Mouse (Mus musculus) forebrain, embryonic 16.5 days (tissue): ENCODE results near the gene Vasp. TPM values are rescaled to one million over a fixed set of nuclear protein-coding genes. Genes with fewer than 3 reads are reported as not detected.

Source experiments
- ATAC-seq: fragments of 200-750 bp; cut with Nextera tagmentation; 2 replicates; pipeline ENCODE4 v1.8.0; 2017; ENCODE audit warnings: mild to moderate bottlenecking, moderate library complexity
- H3K27ac ChIP-seq: fragments of 300-500 bp; sonication (generic); 2 replicates; pipeline ENCODE4 v1.5.1; 2014; ENCODE audit warnings: low read length, control low read depth
- H3K27me3 ChIP-seq: fragments of 300-500 bp; sonication (generic); replicated peaks from 2 replicates; pipeline ENCODE4 v1.6.1; 2014; ENCODE audit warnings: low read length; ENCODE audit not compliant: control insufficient read depth, insufficient read depth
- H3K36me3 ChIP-seq: fragments of 300-500 bp; sonication (generic); 2 replicates; pipeline ENCODE4 v1.6.1; 2014; ENCODE audit not compliant: control insufficient read depth, insufficient read depth
- H3K4me1 ChIP-seq: fragments of 300-500 bp; sonication (generic); replicated peaks from 2 replicates; pipeline ENCODE4 v1.6.1; 2014; ENCODE audit warnings: low read length; ENCODE audit not compliant: control insufficient read depth, insufficient read depth
- H3K4me2 ChIP-seq: fragments of 300-500 bp; sonication (generic); 2 replicates; pipeline ENCODE4 v1.6.1; 2014; ENCODE audit warnings: mild to moderate bottlenecking, low read length, control low read depth
- H3K4me3 ChIP-seq: fragments of 300-500 bp; sonication (generic); replicated peaks from 2 replicates; pipeline ENCODE4 v1.5.1; 2014; ENCODE audit warnings: mild to moderate bottlenecking, low read length, control low read depth
- H3K9ac ChIP-seq: fragments of 300-500 bp; sonication (generic); replicated peaks from 2 replicates; pipeline ENCODE4 v1.6.1; 2014; ENCODE audit warnings: low read depth, low read length, control low read depth
- H3K9me3 ChIP-seq: fragments of 300-500 bp; sonication (generic); 2 replicates; pipeline ENCODE4 v1.6.1; 2016; ENCODE audit warnings: low read length; ENCODE audit not compliant: control insufficient read depth
- WGBS: fragments of 180-500 bp; shearing (Covaris S2); extraction: QIAGEN DNeasy Blood & Tissue Kit; methylation state at CpG from one replicate; pipeline ENCODE4 v1.1.7; 2014; 5-methylcytosine and 5-hydroxymethylcytosine counted together
- polyA plus RNA-seq: library from polyadenylated mRNA; unstranded; fragments of >200 nt; fragmentation: Nextera tagmentation; extraction: Ambion mirVana; gene quantifications from 2 replicates; pipeline ENCODE4 v1.2.1, GENCODE M21; 2015

Gene Vasp
- polyA plus RNA-seq, 1 experiment from 2014 or later = 38.0 TPM

GRCm38 (mm10) chr7:19279581-19280114 lies 8.0 kb upstream of the Vasp start, which contains the start of gene Ppm1n:
TSS of gene Ppm1n (minus strand) at chr7:19280064.
- no peak for ATAC-seq
- Histone ChIP-seq H3K9me3 (no peaks in the 10 kb centered on the region), H3K27ac (no peak within 1 kb of the TSS), H3K36me3 (no peaks in the 10 kb centered on the region), H3K4me3 (peak within 1 kb of the TSS; percentile 22), H3K9ac (0 out of 2 replicates have a peak within 1 kb of the TSS, but pooled peaks have one; percentile 17), H3K4me2 (peak within 1 kb of the TSS; percentile 32), H3K4me1 (peaks cover 22% of the 10 kb centered on the region), H3K27me3 (peaks cover 37% of the 10 kb centered on the region)
- under 1% methylated on average over 44 of the region's 46 CpGs for WGBS

DNA sequence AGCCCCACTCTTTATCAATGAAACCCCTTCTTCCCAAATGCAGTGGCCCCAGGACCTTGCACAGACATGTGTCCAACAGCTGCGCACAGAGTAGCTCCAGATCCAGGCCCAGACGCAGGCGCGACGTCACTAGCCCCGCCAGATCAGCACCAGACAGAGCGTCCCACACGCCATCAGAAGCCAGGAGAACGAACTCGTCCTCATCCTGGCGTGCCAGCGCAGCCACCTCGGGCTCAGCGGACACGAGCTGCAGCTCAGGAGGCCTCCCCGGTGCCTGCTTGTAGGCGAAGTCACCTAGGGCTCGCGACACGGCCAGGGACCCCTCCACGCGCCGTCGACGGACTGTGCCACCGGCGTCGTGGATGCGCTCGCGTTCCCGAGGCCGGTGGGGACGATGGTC lies 7.4 kb upstream of the Vasp start:
- 0 out of 2 replicates have a peak overlapping the region, but pooled peaks have one; percentile 17 for H3K9ac ChIP-seq
- 3% methylated on average over 34 of the region's 34 CpGs for WGBS
- H3K9me3 ChIP-seq = no peaks in the 10 kb centered on the region
- H3K4me2 ChIP-seq = peak overlapping the region; percentile 32
- no peaks in the 10 kb centered on the region for H3K36me3 ChIP-seq
- peaks cover 37% of the 10 kb centered on the region for H3K27me3 ChIP-seq
- peaks cover 16% of the 10 kb centered on the region for H3K4me1 ChIP-seq
- H3K4me3 ChIP-seq = peak overlapping the region; percentile 22
- no peak for ATAC-seq
- H3K27ac ChIP-seq = no peak overlapping the region

DNA sequence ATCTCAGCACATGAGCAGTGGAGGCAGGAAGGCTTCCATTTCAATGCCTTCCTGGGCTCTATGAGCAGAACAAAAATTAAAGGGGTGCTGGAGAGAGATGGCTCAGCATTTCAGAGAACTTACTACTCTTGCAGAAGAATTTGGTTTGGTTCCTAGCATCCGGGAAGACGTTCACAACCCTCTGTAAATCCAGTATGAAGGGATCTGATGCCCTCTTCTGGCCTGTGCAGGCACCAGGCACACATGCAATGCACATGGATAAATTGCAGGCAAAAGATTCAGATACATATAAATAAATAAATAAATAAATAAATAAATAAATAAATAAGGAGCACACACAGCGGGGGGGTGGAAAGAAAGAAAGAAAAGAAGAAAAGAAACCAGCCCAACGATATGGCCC lies 4.6 kb upstream of the Vasp start:
- Histone ChIP-seq H3K27ac (no peak overlapping the region), H3K4me2 (no peak overlapping the region), H3K27me3 (peaks cover 34% of the 10 kb centered on the region), H3K9me3 (no peaks in the 10 kb centered on the region), H3K4me3 (no peak overlapping the region), H3K9ac (no peak overlapping the region), H3K4me1 (peaks cover 7% of the 10 kb centered on the region), H3K36me3 (no peaks in the 10 kb centered on the region)
- 51% methylated on average over 4 of the region's 4 CpGs for WGBS
- ATAC-seq = no peak

DNA sequence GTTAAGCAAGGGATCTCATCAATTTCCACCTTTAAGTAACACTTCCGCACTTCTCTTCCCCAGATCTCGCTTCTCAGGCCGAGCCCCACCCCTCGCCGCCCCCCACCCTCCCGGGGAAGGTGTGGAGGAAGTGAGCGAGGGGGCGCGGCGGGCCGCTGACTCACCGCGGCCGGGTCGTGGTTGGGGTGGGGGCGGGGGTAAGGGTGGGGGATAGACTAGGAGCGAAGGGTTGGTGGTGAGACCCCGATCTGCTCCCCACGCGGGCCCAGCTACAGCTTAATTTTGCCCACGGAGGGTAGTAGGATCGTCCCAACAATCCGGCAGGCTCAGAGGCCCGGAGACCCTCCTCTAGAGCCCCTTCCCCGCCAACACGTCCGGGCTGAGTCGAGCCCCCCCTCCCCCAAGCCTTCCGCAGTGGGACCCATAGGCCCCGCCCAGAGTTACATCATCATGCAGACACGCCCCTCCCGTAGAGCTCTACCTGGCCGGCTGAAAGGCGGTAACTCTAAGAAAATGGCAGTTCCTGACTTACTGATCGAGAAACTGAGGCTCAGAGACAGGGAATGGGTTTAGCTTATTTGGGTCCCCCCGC lies 652 bp upstream of the Vasp start:
- 0 out of 2 replicates have a peak, but pooled peaks cover 2% of the 10 kb centered on the region for H3K27me3 ChIP-seq
- H3K27ac ChIP-seq = peak overlapping the region; percentile 90
- 1% methylated on average over 33 of the region's 36 CpGs for WGBS
- H3K36me3 ChIP-seq = no peaks in the 10 kb centered on the region
- peak overlapping the region; percentile 87 for H3K9ac ChIP-seq
- H3K4me3 ChIP-seq = peak overlapping the region; percentile 96
- H3K4me2 ChIP-seq = peak overlapping the region; percentile 84
- peaks cover 23% of the 10 kb centered on the region for H3K4me1 ChIP-seq
- no peaks in the 10 kb centered on the region for H3K9me3 ChIP-seq
- peak; percentile 60 for ATAC-seq

DNA sequence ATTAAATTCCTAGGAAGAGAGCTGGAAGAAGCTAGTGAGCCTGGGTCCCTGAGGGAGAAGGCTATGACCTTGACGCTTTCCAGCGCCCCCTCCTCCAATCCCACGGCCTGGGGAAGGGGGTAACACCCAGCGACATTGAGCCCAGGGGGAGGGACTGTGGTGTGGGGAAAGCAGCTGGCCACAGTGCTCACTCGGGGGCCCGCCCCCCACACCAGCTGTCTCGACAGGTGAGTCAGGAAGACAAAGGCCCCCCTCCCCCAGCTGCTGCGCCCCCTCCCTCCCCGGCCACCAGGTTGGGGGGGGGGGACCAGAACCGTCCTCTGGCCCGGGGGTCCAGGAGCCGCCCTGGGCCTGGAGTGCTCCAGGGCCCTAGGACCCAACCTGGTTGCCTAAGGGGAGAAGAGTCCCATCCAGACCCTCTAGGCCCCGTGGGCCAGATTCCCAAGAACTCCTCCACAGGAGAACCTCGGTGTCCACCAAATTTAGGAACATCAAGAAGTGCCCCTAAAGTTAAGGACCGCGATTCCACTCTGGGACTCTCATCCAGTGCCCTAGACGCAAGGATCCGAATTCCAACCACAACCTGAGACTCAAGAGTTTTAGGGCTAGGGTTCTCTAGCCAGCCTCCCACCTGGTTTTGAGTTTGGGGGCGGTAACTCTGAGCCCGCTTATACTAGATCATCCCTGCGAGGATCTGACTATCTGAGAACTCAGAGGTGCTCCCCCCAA lies 944 bp downstream of the Vasp start:
- WGBS = 1% methylated on average over 16 of the region's 21 CpGs
- Histone ChIP-seq H3K4me3 (peak overlapping the region; percentile 96), H3K4me1 (peaks cover 23% of the 10 kb centered on the region), H3K9ac (peak overlapping the region; percentile 87), H3K9me3 (no peaks in the 10 kb centered on the region), H3K36me3 (no peaks in the 10 kb centered on the region), H3K4me2 (peak overlapping the region; percentile 84), H3K27me3 (no peaks in the 10 kb centered on the region), H3K27ac (peak overlapping the region; percentile 29; the same call in 1 of the 2 replicates)
- ATAC-seq = no peak

DNA sequence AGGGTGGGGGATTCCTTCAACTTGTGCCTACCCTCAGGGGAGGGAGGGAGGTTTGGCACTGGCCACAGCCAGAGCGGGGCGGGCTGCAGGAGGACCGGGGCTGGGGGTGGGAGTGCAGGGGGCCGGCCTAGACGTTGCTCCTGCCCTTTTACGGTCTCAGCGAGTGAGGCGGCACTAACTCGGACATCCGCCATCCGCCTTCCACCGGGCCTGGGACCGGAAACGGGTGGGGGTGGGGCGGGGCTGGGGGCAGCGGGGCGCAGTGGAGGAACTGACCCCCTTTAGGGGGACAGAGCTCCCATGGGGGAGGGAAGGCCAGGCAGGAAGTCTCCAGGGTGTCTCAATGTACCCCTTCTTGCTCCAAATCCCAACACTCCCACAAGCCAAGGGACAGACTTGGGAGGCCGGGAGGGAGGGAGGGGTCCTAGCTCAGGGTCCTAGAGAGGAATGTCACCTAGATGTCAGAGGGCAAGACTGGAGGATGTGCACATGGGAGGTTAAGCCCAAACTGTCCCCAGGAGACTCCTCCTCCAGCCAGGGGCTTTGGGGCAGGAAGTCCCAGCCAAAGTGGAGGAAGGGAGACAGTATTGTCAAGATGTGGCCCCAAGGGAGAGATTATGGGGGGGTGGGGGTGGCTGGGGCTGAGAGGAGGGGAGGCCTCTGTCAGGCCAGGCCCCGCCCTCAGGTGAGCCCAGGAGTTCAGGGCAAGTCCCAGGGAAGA lies 1.7 kb downstream of the Vasp start:
- Histone ChIP-seq H3K27ac (peak overlapping the region; percentile 49; the same call in 1 of the 2 replicates), H3K9me3 (no peaks in the 10 kb centered on the region), H3K27me3 (no peaks in the 10 kb centered on the region), H3K36me3 (no peaks in the 10 kb centered on the region), H3K4me3 (peak overlapping the region; percentile 96), H3K4me2 (peak overlapping the region; percentile 84), H3K9ac (peak overlapping the region; percentile 87), H3K4me1 (peaks cover 23% of the 10 kb centered on the region)
- WGBS = 3% methylated on average over 18 of the region's 19 CpGs
- ATAC-seq = no peak

DNA sequence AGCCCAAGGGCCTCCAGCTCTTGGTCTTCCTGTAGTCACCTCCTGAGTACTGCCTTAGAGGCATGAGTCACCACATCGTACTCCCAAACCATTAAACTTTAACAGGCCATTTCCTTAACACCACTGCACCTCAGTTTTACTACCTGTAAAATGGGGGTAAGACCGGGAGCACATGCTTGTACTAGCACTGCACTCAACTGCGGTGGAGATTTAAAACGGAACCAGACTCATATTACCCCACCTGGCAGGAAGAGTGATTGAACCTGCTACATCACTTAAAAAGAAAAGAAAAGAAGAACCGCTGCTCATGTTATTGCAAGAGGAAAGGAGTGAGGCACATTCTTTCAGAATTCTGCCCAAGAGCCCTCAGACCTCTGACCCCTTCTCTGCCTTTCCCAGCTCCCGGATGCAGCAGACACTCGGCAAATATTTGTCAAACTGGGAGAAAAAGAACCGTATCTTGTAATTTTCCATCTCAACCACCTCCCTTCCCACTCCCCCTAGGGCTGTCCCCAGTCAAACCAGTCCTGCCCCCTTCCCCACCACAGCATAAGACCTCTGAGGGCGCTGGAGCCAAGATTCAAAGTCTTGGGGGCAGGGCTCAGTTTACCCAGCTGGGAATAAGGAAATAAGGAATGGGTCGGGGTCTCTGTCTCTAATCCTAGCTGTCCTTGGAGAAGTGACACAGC lies 2.5 kb downstream of the Vasp start:
- peak overlapping the region; percentile 49; the same call in 1 of the 2 replicates for H3K27ac ChIP-seq
- 59% methylated on average over 10 of the region's 10 CpGs for WGBS

DNA sequence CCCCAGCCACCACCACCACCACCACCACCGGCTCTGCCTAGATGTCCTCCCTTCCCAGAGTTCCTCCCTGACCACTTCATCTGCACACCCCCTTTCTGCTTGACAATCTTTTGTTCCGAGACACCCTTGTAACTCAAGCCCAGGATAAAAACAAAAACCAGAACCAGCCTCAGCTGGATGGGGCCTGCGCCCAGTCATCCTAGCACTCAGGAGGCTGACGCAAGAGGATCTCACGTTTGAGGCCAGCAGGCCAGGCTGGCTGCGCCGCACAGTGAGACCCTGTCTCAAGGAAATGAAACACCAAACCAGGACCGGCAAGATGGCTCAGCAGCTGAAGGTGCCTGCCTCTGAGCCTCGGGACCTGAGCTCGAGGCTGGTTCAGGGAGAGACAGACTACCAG lies 4.6 kb downstream of the Vasp start:
- H3K27ac ChIP-seq = no peak overlapping the region
- H3K9ac ChIP-seq = no peak overlapping the region
- H3K4me1 ChIP-seq = peaks cover 23% of the 10 kb centered on the region
- no peak overlapping the region for H3K4me3 ChIP-seq
- ATAC-seq = no peak
- no peaks in the 10 kb centered on the region for H3K9me3 ChIP-seq
- H3K27me3 ChIP-seq = no peaks in the 10 kb centered on the region
- no peak overlapping the region for H3K4me2 ChIP-seq
- H3K36me3 ChIP-seq = peaks cover 8% of the 10 kb centered on the region
- 79% methylated on average over 10 of the region's 10 CpGs for WGBS

More for the DNA sequence above, 2.5 kb downstream of the Vasp start:
- H3K9ac ChIP-seq = peak overlapping the region; percentile 87; the same call in 1 of the 2 replicates
- no peaks in the 10 kb centered on the region for H3K27me3 ChIP-seq
- no peaks in the 10 kb centered on the region for H3K9me3 ChIP-seq
- peak overlapping the region; percentile 96 for H3K4me3 ChIP-seq
- peaks cover 23% of the 10 kb centered on the region for H3K4me1 ChIP-seq
- 0 out of 2 replicates have a peak, but pooled peaks cover 2% of the 10 kb centered on the region for H3K36me3 ChIP-seq
- peak overlapping the region; percentile 84 for H3K4me2 ChIP-seq
- no peak for ATAC-seq
